Mouse (Mus musculus) frontal cortex, adult (tissue): Measurements from ENCODE around the gene Tom1l1.
A peak's percentile ranks its signal among the peaks of the same experiment; 100 is the strongest.
"Not testable (repeated sequence)": the region's sequence is repeated elsewhere in the genome, so short reads cannot be mapped to it uniquely, and the experiment has no call there.

ENCODE experiments used
- ATAC-seq: cut with Nextera tagmentation; 2 replicates; pipeline ENCODE4 v1.9.2; 2017; ENCODE audit warnings: mild to moderate bottlenecking, moderate library complexity, mixed read lengths; ENCODE audit not compliant: low TSS enrichment

The Tom1l1 gene

GRCm38 (mm10) chr11:90687460-90688416 is at the start of gene Tom1l1:
TSS of gene Tom1l1 (minus strand) at chr11:90688366.
- ATAC-seq: peak; percentile 97

- ATAC-seq: no peak
Observed at GRCm38 (mm10) chr11:90733575-90733974, 45.4 kb upstream of the Tom1l1 start.

GRCm38 (mm10) chr11:90727354-90728125 is 39.4 kb upstream of the Tom1l1 start:
- ATAC-seq: no peak

- ATAC-seq: no peak
Observed at GRCm38 (mm10) chr11:90726730-90727129, 38.6 kb upstream of the Tom1l1 start.

GRCm38 (mm10) chr11:90722304-90722703 is 34.1 kb upstream of the Tom1l1 start:
- no peak for ATAC-seq

DNA sequence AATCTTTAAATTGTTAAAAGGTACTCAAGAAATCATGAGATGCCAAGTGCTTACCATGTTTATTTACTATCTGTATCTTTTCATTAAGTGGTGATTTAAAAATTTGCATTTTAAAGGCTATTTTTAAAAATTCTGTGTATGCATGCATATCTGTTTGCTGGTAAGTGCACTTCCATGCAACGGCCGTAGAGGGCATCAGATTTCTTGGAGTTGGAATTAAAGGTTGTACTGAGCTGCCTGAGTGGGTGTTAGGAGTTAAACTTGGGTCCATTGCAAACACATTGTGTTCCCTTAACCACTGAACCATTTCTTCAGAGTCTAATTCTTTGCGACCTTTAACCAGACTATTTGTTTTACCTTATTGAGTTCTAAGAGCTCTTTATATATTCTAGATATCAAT is 29.6 kb upstream of the Tom1l1 start:
- ATAC-seq: no peak

DNA sequence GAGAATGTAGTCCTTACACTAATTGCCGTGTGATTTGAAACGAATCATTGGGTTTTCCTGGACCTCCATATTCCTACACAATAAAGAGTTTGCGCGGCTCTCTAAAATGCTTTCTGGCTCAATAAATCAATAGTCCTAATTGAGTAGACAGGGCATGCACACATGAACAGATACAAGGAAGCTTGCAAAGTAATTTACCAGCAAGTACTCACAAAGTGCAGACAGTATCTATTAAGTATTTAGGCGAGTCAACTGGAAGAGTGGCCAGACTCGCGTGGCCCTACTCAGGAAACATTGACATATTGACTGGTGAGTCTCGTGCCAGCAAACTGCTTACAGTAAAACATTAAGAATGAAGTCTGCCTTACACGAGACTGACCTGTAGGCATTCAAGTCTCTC is 23.4 kb upstream of the Tom1l1 start:
- ATAC-seq: no peak

GRCm38 (mm10) chr11:90707134-90707533 is 19.0 kb upstream of the Tom1l1 start:
- ATAC-seq: not testable (repeated sequence)

DNA sequence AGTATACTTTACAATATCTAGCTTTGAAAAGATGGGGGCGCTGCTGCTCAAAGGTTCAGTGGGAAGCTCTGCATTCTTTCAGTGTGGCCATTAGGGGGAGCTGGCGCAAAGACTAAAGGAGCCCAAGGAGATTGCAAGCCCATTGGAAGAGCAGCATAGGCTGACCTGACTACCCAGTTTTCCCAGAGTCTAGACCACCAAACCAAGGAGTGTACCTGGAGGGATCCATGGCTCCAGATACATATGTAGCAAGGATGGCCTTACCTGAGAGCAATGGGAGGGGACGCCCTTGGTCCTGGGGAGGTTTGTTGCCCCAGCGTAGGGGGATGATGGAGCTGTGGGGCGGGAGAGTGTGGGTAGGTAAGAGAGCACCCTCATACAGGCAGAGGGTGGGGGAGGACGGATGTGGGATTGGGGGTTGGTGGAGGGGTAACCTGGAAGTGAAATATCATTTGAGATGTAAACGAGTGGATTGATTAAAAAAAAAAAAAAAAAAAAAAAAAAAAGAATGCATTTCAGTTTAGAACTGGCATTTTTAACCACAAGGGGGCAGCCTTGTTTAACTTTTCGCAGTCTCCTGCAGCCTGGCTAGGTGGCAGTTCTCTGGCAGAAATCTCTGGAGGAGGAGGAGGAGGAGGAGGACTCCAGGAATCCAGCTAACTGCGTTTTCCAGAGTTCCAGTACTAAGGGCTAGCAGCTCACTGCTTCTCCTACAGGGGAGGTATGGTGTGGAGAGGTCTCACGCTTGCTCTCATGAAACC is 9.5 kb upstream of the Tom1l1 start:
- ATAC-seq: peak; percentile 96

DNA sequence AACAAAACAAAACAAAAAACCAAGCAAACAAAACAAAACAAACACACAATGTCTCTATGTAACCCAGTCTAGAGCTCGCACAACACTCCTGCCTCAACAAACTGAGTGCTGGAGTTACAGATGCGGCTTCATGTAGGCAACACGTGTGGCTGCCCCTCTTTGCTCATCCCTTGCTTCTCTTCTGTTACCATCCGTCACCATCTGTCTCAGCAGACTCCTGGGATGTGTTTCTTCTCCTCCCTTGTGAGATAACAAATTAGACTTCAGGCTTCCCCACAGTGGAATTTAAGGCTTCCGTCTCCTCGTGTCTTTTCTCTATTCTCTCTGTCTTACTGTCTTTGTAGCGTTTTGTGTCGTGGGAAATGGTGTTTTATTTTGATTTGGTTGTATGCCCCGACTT is 7.6 kb upstream of the Tom1l1 start:
- no peak for ATAC-seq

DNA sequence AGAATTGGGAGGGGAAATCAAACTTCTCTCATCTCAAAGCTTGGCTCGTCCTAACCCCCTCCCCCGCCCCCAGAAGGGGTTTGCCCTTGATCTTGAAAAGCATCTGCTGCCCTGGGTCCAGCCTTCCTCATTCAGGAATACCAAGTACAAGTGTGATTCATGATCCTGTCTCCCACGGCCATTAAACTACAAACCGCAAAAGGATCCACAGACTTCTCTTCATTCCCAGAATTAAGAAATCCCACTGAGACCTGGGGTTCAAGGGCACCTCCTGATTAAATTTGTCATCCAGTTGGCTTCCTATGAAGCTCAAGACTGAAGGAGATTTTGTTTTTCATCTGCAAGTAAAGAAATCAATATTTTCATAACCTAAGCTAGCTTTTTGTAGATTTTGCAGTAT is 6.0 kb upstream of the Tom1l1 start:
- ATAC-seq: no peak

- no peak for ATAC-seq
Observed at GRCm38 (mm10) chr11:90690361-90690760, 2.2 kb upstream of the Tom1l1 start.

GRCm38 (mm10) chr11:90687040-90687439 is 1.1 kb downstream of the Tom1l1 start:
- peak; percentile 28 for ATAC-seq

DNA sequence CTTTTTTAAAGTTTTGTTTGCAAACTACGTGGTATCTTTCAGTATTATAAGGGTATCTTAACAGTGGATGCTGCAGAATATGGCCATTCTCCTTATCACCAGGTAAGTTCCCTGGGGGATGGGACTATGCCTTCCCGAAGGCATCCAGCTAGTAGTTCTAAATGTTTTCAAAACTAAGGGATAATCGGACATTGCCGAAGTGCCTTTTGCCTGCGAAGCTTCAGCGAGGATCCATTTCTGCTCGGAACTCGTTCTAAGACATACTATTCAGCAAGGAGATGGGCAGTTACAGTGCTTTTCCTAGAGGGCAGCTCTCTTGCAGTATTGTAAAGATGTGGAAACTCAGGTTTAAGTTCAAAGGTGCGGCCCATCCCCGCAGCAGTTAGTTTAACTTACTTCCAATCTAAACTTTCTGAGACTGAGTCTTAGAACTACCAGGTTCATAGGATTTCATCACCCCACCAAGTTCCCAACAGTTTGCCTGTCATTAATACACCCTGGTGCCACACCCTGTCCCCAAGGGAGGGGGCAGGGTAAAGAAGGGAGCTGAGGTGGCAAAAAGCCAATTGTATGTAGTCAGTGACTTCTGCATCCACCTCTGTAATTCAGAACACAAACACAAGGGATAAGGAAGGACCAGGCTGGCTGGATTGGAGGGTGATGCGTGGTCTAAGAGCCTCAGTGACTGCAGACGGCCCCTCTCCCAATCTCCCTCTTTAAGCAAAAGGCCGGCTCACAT is 1.7 kb downstream of the Tom1l1 start:
- ATAC-seq: no peak

GRCm38 (mm10) chr11:90685196-90685595 is 3.0 kb downstream of the Tom1l1 start:
- ATAC-seq: no peak

DNA sequence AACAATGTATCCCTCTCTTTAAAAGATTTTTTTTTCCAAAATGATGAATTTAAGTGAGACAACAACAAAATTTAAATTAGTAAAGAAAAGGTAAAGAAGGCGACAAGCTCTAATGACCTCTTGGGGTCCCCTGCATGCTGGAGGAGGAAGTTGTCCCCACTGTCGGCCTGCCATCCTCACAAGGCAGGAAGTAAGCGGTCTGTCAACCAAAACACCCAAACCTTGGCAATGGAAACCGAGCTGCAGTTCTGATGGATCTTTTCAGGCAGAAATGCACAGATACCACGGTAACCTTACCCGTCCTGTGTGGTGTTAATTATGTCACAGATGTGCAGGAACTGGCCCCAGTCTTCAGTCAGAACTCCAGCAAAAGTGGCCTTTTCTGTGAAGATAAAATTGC is 3.4 kb downstream of the Tom1l1 start:
- ATAC-seq: no peak

- ATAC-seq: no peak
Observed at GRCm38 (mm10) chr11:90681171-90681570, 7.0 kb downstream of the Tom1l1 start.

GRCm38 (mm10) chr11:90678582-90678981 is 9.6 kb downstream of the Tom1l1 start:
- no peak for ATAC-seq

GRCm38 (mm10) chr11:90677771-90678288 is 10.3 kb downstream of the Tom1l1 start:
- peak; percentile 99 for ATAC-seq

- ATAC-seq: no peak
Observed at GRCm38 (mm10) chr11:90677027-90677426, 11.1 kb downstream of the Tom1l1 start.

- ATAC-seq: no peak
Observed at GRCm38 (mm10) chr11:90675479-90676110, 12.6 kb downstream of the Tom1l1 start.
